Mouse (Mus musculus) CD4-positive, CD25-positive, alpha-beta regulatory T cell, adult 9 weeks (primary cell): ENCODE measurements around the gene Ace2. TPM values are rescaled to one million over a fixed set of nuclear protein-coding genes. Genes with fewer than 3 reads are reported as not detected.

Experiments used
- polyA plus RNA-seq: library from polyadenylated mRNA; unstranded; fragments of 100-300 nt; shearing (Covaris generic); gene quantifications from one replicate; pipeline ENCODE4 v1.2.1, GENCODE M21; 2017

Gene Ace2
- not detected for polyA plus RNA-seq

GRCm38 (mm10) chrX:164139032-164139431, at the start of gene Ace2:
Gene Ace2, plus strand, starts transcription at chrX:164139332.

Other genes with a start within 250 kb of the Ace2 start
- gene Ap1s2, start 230.3 kb upstream of the Ace2 start, polyA plus RNA-seq = 11.2 TPM
- 69.3 TPM for gene Zrsr2, start 180.7 kb upstream of the Ace2 start, polyA plus RNA-seq
- 3.8 TPM for gene Car5b, start 111.3 kb upstream of the Ace2 start, polyA plus RNA-seq
- 3.3 TPM for gene Siah1b, start 62.8 kb upstream of the Ace2 start, polyA plus RNA-seq
- not detected for gene Cltrn, start 50.5 kb upstream of the Ace2 start, polyA plus RNA-seq
- not detected for gene Bmx, start 118.9 kb downstream of the Ace2 start, polyA plus RNA-seq
- gene Pir, start 130.0 kb downstream of the Ace2 start, polyA plus RNA-seq = not detected
- gene Vegfd, start 234.0 kb downstream of the Ace2 start, polyA plus RNA-seq = not detected